Mouse (Mus musculus) CD4-positive, CD25-positive, alpha-beta regulatory T cell (primary cell): ENCODE measurements around the gene Rnf31. TPM values are rescaled to one million over a fixed set of nuclear protein-coding genes. Genes with fewer than 3 reads are reported as not detected.

Experiments used
- polyA plus RNA-seq: library from polyadenylated mRNA; unstranded; fragments of 100-300 nt; shearing (Covaris generic); gene quantifications from one replicate; pipeline ENCODE4 v1.2.1, GENCODE M21; 2017

Gene Rnf31
- polyA plus RNA-seq: 64.2 TPM

DNA sequence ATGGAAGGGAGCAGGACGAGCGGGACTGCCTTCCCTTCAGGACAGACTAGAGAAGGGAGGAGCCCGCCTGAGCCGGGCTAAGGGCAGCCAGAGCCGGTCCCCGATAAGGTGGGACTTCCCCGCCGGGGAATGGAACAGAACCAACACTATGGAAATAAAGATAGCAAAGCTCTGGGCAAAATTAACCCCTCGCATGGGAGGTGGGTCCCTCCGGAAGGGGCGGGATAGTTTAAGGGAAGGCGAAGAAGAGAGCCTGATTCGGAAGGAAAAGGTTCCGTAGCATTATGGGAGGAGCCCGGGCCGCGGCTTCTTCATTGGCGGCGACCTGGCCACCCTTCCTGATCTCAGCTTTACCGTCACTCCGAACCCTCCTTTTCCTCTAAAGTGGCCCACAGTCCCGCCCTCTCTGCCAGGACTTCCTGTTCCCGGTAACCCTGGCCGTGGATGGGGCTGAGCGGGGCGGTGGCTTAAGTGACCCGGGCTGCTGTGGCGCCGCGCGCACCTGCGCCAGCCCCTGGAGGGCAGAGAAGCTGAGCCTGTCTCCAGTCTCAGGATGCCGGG is at the start of gene Rnf31:
Gene Rnf31 (plus strand): TSS at position 378 of the 561 bp plus-strand sequence.

GRCm38 (mm10) chr14:55559799-55560201 is 31.7 kb upstream of the Rnf31 start, which contains the start of gene Dcaf11:
Dcaf11 (plus strand) TSS chr14:55560006.

GRCm38 (mm10) chr14:55560202-55561073 is 31.1 kb upstream of the Rnf31 start, which contains the start of gene A730061H03Rik:
A730061H03Rik (minus strand) TSS chr14:55560406.

GRCm38 (mm10) chr14:55575302-55575701 is 16.2 kb upstream of the Rnf31 start, which contains the start of gene Fitm1:
Fitm1 (plus strand) TSS chr14:55575617.

GRCm38 (mm10) chr14:55577871-55578667 is 13.4 kb upstream of the Rnf31 start, which contains the start of gene Psme1:
Psme1 (plus strand) TSS chr14:55578123.

DNA sequence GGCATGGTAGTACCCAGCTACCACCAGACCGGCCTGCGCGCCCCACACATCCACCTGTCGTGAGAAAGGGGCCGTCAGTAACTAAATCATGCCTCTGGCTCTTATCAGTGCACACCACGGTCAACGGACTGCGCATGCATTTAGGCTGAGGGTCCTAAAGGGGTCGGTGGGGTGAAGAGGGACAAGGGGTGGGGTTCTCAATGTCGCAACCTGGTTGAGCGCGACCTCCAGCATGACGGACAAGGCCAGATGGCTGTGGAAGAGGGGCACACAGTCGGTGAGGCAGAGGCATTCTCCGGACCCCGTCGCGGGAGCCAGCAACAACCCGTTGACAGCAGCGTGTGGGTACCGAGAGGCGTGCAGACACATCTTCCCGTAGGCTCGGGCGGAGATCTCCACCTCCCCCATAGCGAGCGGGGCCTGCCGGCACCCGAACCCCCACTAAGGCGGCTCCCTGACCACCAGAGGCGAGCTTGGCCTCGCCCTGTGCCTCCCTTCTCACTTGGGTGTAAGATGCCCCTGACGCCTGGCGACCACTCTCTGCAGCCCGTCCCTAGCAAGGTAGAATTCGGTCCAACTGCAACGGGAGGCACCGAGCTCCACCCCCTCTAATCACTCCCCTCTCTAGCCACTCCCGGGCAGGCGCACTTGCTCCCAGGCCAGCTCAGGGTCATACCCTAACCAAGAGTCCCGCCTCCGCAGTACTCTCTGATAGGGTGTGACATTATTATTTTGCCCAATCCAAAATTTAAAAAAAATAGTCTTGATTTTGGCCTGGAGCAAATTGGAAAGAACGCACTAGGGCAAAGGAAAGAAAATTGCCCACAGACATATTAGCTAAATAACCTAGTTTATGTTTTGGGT is 6.6 kb upstream of the Rnf31 start, which contains the start of gene Emc9:
Gene Emc9 (minus strand): TSS at position 601 of the 864 bp plus-strand sequence.

GRCm38 (mm10) chr14:55590748-55591330 is 669 bp upstream of the Rnf31 start, which contains the start of gene Psme2:
Psme2 (minus strand) TSS chr14:55591113.

DNA sequence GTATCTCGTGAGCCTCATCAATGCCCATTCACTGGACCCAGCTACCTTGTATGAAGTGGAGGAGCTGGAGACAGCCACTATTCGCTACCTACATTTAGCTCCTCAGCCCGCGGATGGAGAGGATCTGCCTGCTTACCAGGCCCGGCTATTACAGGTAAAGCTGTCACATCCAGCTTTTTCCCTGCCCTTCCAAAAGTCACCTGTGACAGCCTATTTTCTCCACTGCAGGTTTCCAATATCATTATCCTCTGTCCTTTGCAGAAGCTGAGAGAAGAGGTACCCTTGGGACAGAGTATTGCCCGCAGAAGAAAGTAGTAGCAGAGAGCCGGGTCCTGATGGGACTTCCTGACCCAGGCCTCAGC is 11.7 kb downstream of the Rnf31 start, which contains the start of gene Irf9:
Gene Irf9 (plus strand): TSS at position 301 of the 362 bp plus-strand sequence.

DNA sequence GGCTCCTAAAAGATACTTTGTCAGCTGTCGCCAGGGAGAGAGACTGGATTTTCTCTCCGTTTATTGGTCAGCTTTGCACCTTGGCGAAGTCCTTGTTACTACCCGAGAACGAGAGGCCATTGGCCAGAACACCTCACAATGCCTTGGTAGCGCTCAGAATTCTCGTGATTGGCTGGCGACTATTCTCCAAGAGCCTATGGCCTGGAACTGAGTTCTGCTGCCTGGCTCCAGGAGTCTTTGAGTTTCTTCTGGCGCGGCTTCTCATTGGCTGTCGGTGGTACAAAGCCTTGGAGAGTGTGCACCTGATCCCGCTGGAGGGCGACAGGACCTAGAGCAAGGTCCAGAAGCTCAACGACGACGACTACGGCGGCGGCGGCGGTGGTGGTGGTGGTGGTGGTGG is 26.3 kb downstream of the Rnf31 start, which contains the start of gene Rec8:
Gene Rec8 (plus strand): TSS at position 216 of the 400 bp plus-strand sequence.

GRCm38 (mm10) chr14:55635523-55636007 is 44.1 kb downstream of the Rnf31 start, which contains the start of gene Ipo4:
Ipo4 (minus strand) TSS chr14:55635957.

DNA sequence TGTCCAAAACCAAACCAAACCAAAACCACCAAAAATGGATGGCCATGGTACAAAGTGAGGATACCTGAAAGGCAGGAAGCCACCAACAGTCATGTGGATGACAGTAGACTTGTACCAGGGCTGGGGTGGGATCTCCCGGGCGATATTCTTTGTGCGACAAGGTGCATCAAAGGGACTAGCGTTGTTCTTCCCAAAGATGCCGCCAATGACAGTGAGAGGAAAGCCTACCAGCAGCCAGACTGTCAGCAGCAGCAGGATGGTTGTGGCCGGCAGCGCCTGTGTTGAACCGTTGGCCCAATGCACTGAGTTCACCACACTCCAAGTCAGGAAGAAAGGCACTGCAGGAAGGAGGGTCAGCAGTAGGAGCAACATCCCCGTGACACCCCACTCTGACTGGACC is 46.3 kb downstream of the Rnf31 start, which contains the start of gene Gm49378:
Gene Gm49378 (minus strand): TSS at position 101 of the 400 bp plus-strand sequence.

DNA sequence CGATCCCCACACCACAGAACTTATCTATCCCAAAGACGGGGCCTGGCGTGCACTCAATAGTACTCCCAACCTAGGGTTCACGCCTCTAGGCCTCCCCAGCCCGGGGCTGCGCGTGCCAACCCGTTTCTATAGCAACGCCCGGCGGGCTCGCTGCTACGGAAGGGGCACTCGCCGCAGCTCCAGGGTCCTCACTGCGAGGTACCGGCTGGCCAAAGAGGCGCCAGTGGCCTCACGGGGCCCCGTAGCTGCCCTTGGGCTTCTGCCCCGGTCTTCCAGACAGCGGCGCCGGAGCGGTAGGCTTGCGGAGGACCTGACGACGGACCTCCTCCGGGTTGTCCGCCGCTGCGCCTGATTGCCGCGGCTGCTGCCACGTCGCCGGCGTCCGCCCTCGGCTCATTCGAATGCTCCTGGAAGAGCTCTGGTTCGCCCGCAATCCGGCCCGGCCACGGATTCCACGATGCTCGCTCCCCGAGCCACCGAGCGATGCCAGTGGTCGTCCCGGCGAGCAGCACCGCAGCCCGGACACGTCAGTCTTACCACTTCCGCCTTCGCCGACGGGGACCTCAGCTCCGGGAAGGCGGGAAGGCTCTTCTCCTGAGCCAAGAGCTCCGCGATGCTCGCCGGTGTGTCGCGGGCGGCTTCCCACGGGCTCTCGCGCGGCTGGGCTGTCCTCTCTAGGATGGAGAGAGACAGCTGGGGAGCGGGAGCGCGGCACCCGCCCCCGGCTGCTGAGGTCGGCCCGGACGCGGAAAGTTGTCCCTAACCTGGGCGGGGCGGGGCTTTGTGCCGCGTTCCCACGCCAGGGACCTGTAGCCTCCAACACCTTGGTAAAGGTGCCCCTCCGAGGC is 51.8 kb downstream of the Rnf31 start, which contains the start of gene Tm9sf1:
Gene Tm9sf1 (minus strand): TSS at position 747 of the 848 bp plus-strand sequence.

DNA sequence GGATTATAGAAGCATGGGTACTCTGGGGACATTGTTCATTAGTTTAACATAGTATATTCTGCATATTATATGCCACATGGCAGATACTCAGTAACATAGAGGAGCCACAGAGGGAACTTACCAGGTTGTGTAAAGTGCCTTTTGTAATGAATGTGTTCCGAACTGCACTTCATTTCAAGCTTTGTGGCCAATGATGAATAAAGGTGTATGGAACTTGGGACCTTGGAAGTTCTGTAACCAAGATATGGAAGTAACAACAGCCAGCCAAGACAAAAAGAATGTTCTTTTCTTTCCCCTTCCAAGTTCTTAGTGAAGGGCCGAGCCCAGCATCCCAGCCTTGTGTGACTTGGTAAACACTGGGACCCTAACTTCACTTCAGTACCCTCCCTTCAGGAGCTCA is 58.4 kb downstream of the Rnf31 start, which contains the start of gene Tssk4:
Gene Tssk4 (plus strand): TSS at position 301 of the 400 bp plus-strand sequence.

Other genes with a start within 250 kb of the Rnf31 start
- gene Dhrs4, start 113.0 kb upstream of the Rnf31 start, polyA plus RNA-seq: 37.4 TPM
- 0.60 TPM for gene Carmil3, start 101.1 kb upstream of the Rnf31 start, polyA plus RNA-seq
- 0.05 TPM for gene Cpne6, start 81.3 kb upstream of the Rnf31 start, polyA plus RNA-seq
- 0.08 TPM for gene Nrl, start 66.7 kb upstream of the Rnf31 start, polyA plus RNA-seq
- 30.9 TPM for gene Pck2, start 51.4 kb upstream of the Rnf31 start, polyA plus RNA-seq
- 139 TPM for gene Dcaf11, start 31.7 kb upstream of the Rnf31 start, polyA plus RNA-seq
- 4.4 TPM for gene A730061H03Rik, start 31.3 kb upstream of the Rnf31 start, polyA plus RNA-seq
- not detected for gene Fitm1, start 16.1 kb upstream of the Rnf31 start, polyA plus RNA-seq
- 1,061 TPM for gene Psme1, start 13.6 kb upstream of the Rnf31 start, polyA plus RNA-seq
- 41.4 TPM for gene Emc9, start 6.4 kb upstream of the Rnf31 start, polyA plus RNA-seq
- 694 TPM for gene Psme2, start 595 bp upstream of the Rnf31 start, polyA plus RNA-seq
- gene Irf9, start 11.9 kb downstream of the Rnf31 start, polyA plus RNA-seq: 196 TPM
- 9.6 TPM for gene Rec8, start 26.3 kb downstream of the Rnf31 start, polyA plus RNA-seq
- 70.3 TPM for gene Ipo4, start 44.2 kb downstream of the Rnf31 start, polyA plus RNA-seq
- 1.3 TPM for gene Gm49378, start 46.2 kb downstream of the Rnf31 start, polyA plus RNA-seq
- gene Tm9sf1, start 52.1 kb downstream of the Rnf31 start, polyA plus RNA-seq: 83.6 TPM
- 2.1 TPM for gene Tssk4, start 58.5 kb downstream of the Rnf31 start, polyA plus RNA-seq
- gene Mdp1, start 68.8 kb downstream of the Rnf31 start, polyA plus RNA-seq: 111 TPM
- 50.7 TPM for gene Gmpr2, start 80.2 kb downstream of the Rnf31 start, polyA plus RNA-seq
- gene Nedd8, start 80.4 kb downstream of the Rnf31 start, polyA plus RNA-seq: 388 TPM
- gene Tinf2, start 90.1 kb downstream of the Rnf31 start, polyA plus RNA-seq: 69.1 TPM
- gene Tgm1, start 122.2 kb downstream of the Rnf31 start, polyA plus RNA-seq: 0.47 TPM
- 75.9 TPM for gene Rabggta, start 130.6 kb downstream of the Rnf31 start, polyA plus RNA-seq
- gene Dhrs1, start 154.0 kb downstream of the Rnf31 start, polyA plus RNA-seq: 36.0 TPM
- gene Nop9, start 154.0 kb downstream of the Rnf31 start, polyA plus RNA-seq: 51.0 TPM
- gene Cideb, start 166.8 kb downstream of the Rnf31 start, polyA plus RNA-seq: not detected
- gene Ltb4r2, start 169.7 kb downstream of the Rnf31 start, polyA plus RNA-seq: 0.07 TPM
- 1.9 TPM for gene Ltb4r1, start 174.3 kb downstream of the Rnf31 start, polyA plus RNA-seq
- 0.32 TPM for gene Adcy4, start 192.4 kb downstream of the Rnf31 start, polyA plus RNA-seq
- gene Ripk3, start 197.2 kb downstream of the Rnf31 start, polyA plus RNA-seq: 67.6 TPM
- gene Nfatc4, start 231.4 kb downstream of the Rnf31 start, polyA plus RNA-seq: not detected